Mouse (Mus musculus) heart, embryonic 14.5 days (tissue): ENCODE results near the gene Atp6v0c. TPM values are rescaled to one million over a fixed set of nuclear protein-coding genes. Genes with fewer than 3 reads are reported as not detected.

Experiments
- ATAC-seq: fragments of 200-750 bp; cut with Nextera tagmentation; 2 replicates; pipeline ENCODE4 v1.8.0; 2017; ENCODE audit warnings: low read depth, moderate TSS enrichment; ENCODE audit not compliant: insufficient number of reproducible peaks, insufficient read depth, low FRiP score
- H3K27ac ChIP-seq, 2 experiments: fragments of 200-500 bp in 1 of 2; fragments of 300-500 bp in 1 of 2; sonication (generic) in 1 of 2; replicated peaks in 1 of 2; 2 replicates each; pipeline ENCODE4 v1.5.1; 2012 to 2014; ENCODE audit warnings: low read depth in 2 of 2, low read length in 2 of 2, control low read depth in 1 of 2, mild to moderate bottlenecking in 1 of 2, mixed read lengths in 1 of 2; ENCODE audit not compliant: control insufficient read depth in 1 of 2, insufficient read depth in 1 of 2
- H3K27me3 ChIP-seq: fragments of 300-500 bp; sonication (generic); 2 replicates; pipeline ENCODE4 v1.6.1; 2014; ENCODE audit warnings: mild to moderate bottlenecking, low read length, control low read depth; ENCODE audit not compliant: control insufficient read depth, insufficient read depth
- H3K36me3 ChIP-seq: fragments of 300-500 bp; sonication (generic); 2 replicates; pipeline ENCODE4 v1.6.1; 2014; ENCODE audit warnings: mild to moderate bottlenecking, control low read depth, low read length, mixed read lengths; ENCODE audit not compliant: control insufficient read depth, insufficient read depth
- H3K4me1 ChIP-seq, 2 experiments: fragments of 200-500 bp in 1 of 2; fragments of 300-500 bp in 1 of 2; sonication (generic) in 1 of 2; 2 replicates each; pipeline ENCODE4 v1.6.1; 2012 to 2014; ENCODE audit warnings: low read length in 2 of 2, control low read depth in 1 of 2, mixed read lengths in 1 of 2; ENCODE audit not compliant: control insufficient read depth in 2 of 2, insufficient read depth in 2 of 2
- H3K4me2 ChIP-seq: fragments of 300-500 bp; sonication (generic); 2 replicates; pipeline ENCODE4 v1.6.1; 2014; ENCODE audit warnings: mild to moderate bottlenecking, low read length
- H3K4me3 ChIP-seq, 2 experiments: fragments of 200-500 bp in 1 of 2; fragments of 300-500 bp in 1 of 2; sonication (generic) in 1 of 2; 2 replicates each; pipeline ENCODE4 v1.5.1; 2012 to 2014; ENCODE audit warnings: low read length in 2 of 2, mild to moderate bottlenecking in 2 of 2, control low read depth in 1 of 2, low read depth in 1 of 2, moderate library complexity in 1 of 2; ENCODE audit not compliant: control insufficient read depth in 1 of 2, insufficient read depth in 1 of 2
- H3K9ac ChIP-seq: fragments of 300-500 bp; sonication (generic); 2 replicates; pipeline ENCODE4 v1.6.1; 2014; ENCODE audit warnings: mild to moderate bottlenecking, low read length
- H3K9me3 ChIP-seq: fragments of 300-500 bp; sonication (generic); 2 replicates; pipeline ENCODE4 v1.6.1; 2016; ENCODE audit warnings: low read length, control low read depth; ENCODE audit not compliant: control insufficient read depth
- WGBS: fragments of 180-500 bp; shearing (Covaris S2); extraction: QIAGEN DNeasy Blood & Tissue Kit; methylation state at CpG from one replicate; pipeline ENCODE4 v1.1.7; 2014; 5-methylcytosine and 5-hydroxymethylcytosine counted together
- polyA plus RNA-seq: library from polyadenylated mRNA; unstranded; fragments of >200 nt; fragmentation: Nextera tagmentation; extraction: Ambion mirVana; gene quantifications from 2 replicates; pipeline ENCODE4 v1.2.1, GENCODE M21; 2014

Gene Atp6v0c
- polyA plus RNA-seq, 1 experiment from 2014 or later: 616 TPM

DNA sequence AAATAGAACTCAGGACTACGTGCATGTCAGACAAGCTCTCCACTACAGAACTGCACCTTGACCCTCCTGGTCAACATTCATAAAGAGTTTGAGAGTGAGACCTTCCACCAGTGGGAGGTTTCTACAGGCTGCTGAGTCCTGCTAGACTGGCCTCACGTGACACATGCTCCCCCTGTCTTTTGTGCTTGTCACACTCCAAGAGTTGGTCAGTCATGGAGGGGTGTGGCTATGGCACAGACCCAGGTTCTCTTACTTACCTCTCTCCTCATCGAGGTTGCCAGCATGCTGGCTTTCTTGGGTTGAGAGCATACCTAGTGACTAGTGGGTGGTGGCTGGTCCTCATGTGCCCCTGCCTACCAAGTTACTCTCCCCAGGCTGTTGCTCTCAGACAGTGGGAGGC is 15.0 kb downstream of the Atp6v0c start:
- ATAC-seq: no peak; the same call in 1 of the 2 replicates
- 50% methylated on average over 3 of the region's 3 CpGs for WGBS

GRCm38 (mm10) chr17:24151890-24152563 is 17.5 kb downstream of the Atp6v0c start:
- ATAC-seq: peak; percentile 65
- Histone ChIP-seq H3K36me3 (peaks cover 15% of the 10 kb centered on the region; the same call in 1 of the 2 replicates), H3K27ac (no peak overlapping the region), H3K4me3 (peak overlapping the region; percentile 42 to 47), H3K4me1 (peaks cover 7 to 10% of the 10 kb centered on the region in 2 experiments; a peak in 3 of 4 replicates), H3K27me3 (no peaks in the 10 kb centered on the region), H3K9ac (peak overlapping the region; percentile 63), H3K4me2 (peak overlapping the region; percentile 86), H3K9me3 (no peaks in the 10 kb centered on the region)
- 2% methylated on average over 26 of the region's 26 CpGs for WGBS

More for the DNA sequence above, 15.0 kb downstream of the Atp6v0c start:
- H3K27me3 ChIP-seq: no peaks in the 10 kb centered on the region
- peaks cover 7 to 10% of the 10 kb centered on the region in 2 experiments; a peak in 3 of 4 replicates for H3K4me1 ChIP-seq
- H3K36me3 ChIP-seq: peaks cover 22% of the 10 kb centered on the region
- H3K4me3 ChIP-seq: no peak overlapping the region
- no peak overlapping the region for H3K4me2 ChIP-seq
- no peaks in the 10 kb centered on the region for H3K9me3 ChIP-seq
- H3K9ac ChIP-seq: no peak overlapping the region
- no peak overlapping the region for H3K27ac ChIP-seq

DNA sequence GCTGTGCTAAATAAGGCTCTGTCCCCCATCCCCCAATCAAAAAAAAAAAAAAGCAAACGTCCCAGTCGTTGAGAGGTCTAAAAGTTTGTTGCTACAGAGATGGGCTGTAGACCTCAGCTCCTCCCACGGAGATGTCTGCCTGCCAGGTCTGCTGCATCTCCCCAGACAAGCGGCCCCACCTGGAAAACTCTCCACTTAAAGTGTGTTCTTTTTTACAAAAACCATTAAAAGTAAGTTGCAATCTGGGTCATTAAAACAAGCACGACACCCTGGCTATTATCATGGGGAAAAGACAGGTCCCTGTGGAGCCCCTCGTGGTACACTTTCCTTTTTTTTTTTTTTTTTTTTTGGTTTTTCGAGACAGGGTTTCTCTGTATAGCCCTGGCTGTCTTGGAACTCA is 18.1 kb downstream of the Atp6v0c start:
- peak overlapping the region; percentile 63; the same call in 1 of the 2 replicates for H3K9ac ChIP-seq
- peak overlapping the region; percentile 86 for H3K4me2 ChIP-seq
- H3K4me3 ChIP-seq: peak overlapping the region; percentile 42 to 47; a peak in 3 of 4 replicates
- ATAC-seq: no peak
- H3K9me3 ChIP-seq: no peaks in the 10 kb centered on the region
- H3K27me3 ChIP-seq: no peaks in the 10 kb centered on the region
- H3K27ac ChIP-seq: no peak overlapping the region
- WGBS: 11% methylated on average over 7 of the region's 7 CpGs
- peaks cover 7 to 10% of the 10 kb centered on the region in 2 experiments; a peak in 3 of 4 replicates for H3K4me1 ChIP-seq
- peaks cover 9% of the 10 kb centered on the region; the same call in 1 of the 2 replicates for H3K36me3 ChIP-seq

DNA sequence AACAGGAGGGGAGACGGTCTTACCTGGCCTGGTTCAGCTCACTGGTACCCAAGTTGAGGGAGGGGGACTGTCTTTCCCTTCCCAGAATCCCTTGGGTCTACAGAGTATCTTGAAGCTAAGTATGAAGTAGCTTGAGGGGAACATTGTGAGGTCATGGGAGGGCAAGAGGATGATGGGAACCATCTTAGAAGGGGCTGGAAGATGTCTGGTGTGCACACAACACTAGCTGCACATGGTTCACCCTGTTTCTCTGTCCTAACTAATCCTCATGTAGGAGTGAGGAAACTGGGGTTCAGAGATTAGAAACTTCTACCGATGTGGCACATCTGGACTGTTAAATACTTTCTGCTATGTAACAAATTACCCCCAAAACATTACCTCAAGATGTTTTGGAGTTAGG is 18.7 kb downstream of the Atp6v0c start, which contains the start of gene Pdpk1:
Pdpk1 (minus strand) TSS at position 101 of the 400 bp plus-strand sequence.
- WGBS: 86% methylated on average over 2 of the region's 2 CpGs
- ATAC-seq: no peak

DNA sequence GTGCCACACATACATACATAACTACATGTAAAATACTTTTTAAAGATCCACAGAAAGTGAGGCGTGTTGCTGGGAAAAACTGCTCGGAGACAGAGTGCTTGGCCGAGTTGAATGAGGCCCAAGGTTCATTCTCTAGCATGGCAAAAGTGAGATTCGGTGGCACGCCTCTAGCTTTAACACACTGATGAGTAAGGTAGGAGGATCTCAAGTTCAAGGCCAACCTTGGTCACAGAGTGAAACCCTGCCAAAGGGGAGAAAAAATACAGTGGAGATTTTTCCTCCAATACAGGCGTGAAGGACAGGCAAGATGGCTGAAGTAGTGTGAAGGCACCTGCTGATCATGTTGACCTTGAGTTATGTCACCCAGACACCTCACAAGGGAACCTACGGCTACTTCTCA is 20.1 kb downstream of the Atp6v0c start:
- ATAC-seq: no peak
- Histone ChIP-seq H3K9me3 (no peaks in the 10 kb centered on the region), H3K4me3 (no peak overlapping the region), H3K9ac (no peak overlapping the region), H3K36me3 (no peaks in the 10 kb centered on the region), H3K4me2 (no peak overlapping the region), H3K27me3 (no peaks in the 10 kb centered on the region), H3K27ac (no peak overlapping the region), H3K4me1 (peaks cover 7 to 10% of the 10 kb centered on the region in 2 experiments; a peak in 3 of 4 replicates)
- WGBS: 83% methylated on average over 7 of the region's 7 CpGs

More for the DNA sequence above, 18.7 kb downstream of the Atp6v0c start, which contains the start of gene Pdpk1:
- no peaks in the 10 kb centered on the region for H3K27me3 ChIP-seq
- H3K9me3 ChIP-seq: no peaks in the 10 kb centered on the region
- peak within 1 kb of the TSS; percentile 86 for H3K4me2 ChIP-seq
- no peak within 1 kb of the TSS for H3K27ac ChIP-seq
- H3K36me3 ChIP-seq: peaks cover 3% of the 10 kb centered on the region; the same call in 1 of the 2 replicates
- H3K9ac ChIP-seq: peak within 1 kb of the TSS; percentile 63
- peaks cover 7 to 10% of the 10 kb centered on the region in 2 experiments; a peak in 3 of 4 replicates for H3K4me1 ChIP-seq
- peak within 1 kb of the TSS; percentile 42 to 47 for H3K4me3 ChIP-seq

GRCm38 (mm10) chr17:24142897-24143296 is 26.6 kb downstream of the Atp6v0c start:
- no peak for ATAC-seq
- no peaks in the 10 kb centered on the region for H3K9me3 ChIP-seq
- H3K9ac ChIP-seq: no peak overlapping the region
- peaks cover 3 to 22% of the 10 kb centered on the region in 2 experiments; a peak in 3 of 4 replicates for H3K4me1 ChIP-seq
- H3K27me3 ChIP-seq: no peaks in the 10 kb centered on the region
- no peak overlapping the region for H3K27ac ChIP-seq
- 32% methylated on average over 2 of the region's 2 CpGs for WGBS
- no peaks in the 10 kb centered on the region for H3K36me3 ChIP-seq
- H3K4me3 ChIP-seq: no peak overlapping the region
- H3K4me2 ChIP-seq: no peak overlapping the region

DNA sequence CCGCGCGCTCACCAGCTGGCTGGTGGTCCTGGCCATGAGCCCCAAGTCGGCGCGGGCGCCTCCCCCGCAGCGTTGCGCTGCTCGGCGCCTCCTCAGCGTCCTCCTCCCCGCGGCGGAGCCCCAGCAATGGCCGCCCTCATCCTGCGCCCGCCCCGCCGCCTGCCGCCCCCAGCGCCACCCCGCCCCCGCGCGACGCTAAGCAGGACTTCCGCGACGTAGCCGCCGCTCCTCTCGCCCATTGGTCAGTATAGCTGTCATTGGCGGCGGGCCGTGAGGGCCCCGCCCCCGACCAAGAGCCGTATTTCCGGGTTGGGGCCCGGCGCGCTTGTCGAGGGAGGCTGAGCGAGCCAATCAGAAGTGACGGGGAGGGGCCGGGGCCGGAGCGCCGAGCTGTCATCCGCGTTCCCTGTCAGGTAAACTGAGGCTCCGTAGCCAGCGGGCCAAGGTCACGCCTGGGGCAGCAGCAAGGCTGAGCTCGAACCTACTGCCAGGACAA is 28.0 kb downstream of the Atp6v0c start:
- no peaks in the 10 kb centered on the region for H3K9me3 ChIP-seq
- H3K4me3 ChIP-seq: peak overlapping the region; percentile 95 to 99
- peak overlapping the region; percentile 80 for H3K4me2 ChIP-seq
- H3K36me3 ChIP-seq: no peaks in the 10 kb centered on the region
- H3K27ac ChIP-seq: peak overlapping the region; percentile 93 to 95
- H3K9ac ChIP-seq: peak overlapping the region; percentile 97
- ATAC-seq: peak; percentile 96
- H3K27me3 ChIP-seq: no peaks in the 10 kb centered on the region
- under 1% methylated on average over 48 of the region's 57 CpGs for WGBS
- H3K4me1 ChIP-seq: peaks cover 5 to 37% of the 10 kb centered on the region in 2 experiments; a peak in 3 of 4 replicates
